In genomic region chr3:51231499-51231898, GRCm38 (mm10) we compare ENCODE assay signal across 1 mouse cellular context.
A peak's percentile ranks its signal among the peaks of the same experiment; 100 is the strongest.
TF ChIP-seq lines count a peak whose summit lies in the region.

No protein-coding gene starts in this region.

TF ChIP-seq in MEL, 35 proteins besides CTCF, POLR2A, EP300 and RAD21 (continued from another document):
- TF ChIP-seq JUND (IDR thresholded peaks at IDR 0.05; ENCODE audit: low read depth, low read length) (no peak), ZNF384 (IDR thresholded peaks at IDR 0.05; ENCODE audit: low read depth, low read length) (no peak), MAFK (IDR thresholded peaks at IDR 0.05; ENCODE audit: borderline replicate concordance, low read depth, low read length) (no peak), CHD1 (IDR thresholded peaks at IDR 0.05; ENCODE audit: low read depth, low read length) (no peak), NRF1 (IDR thresholded peaks at IDR 0.05; ENCODE audit: insufficient read depth, low read depth, low read length, poor library complexity, severe bottlenecking) (no peak), TCF12 (IDR thresholded peaks at IDR 0.05; ENCODE audit: low read depth, low read length) (no peak), TAL1 (IDR thresholded peaks at IDR 0.05; ENCODE audit: low read length) (no peak), KAT2A (conservative IDR thresholded peaks at IDR 0.05; ENCODE audit: low read depth, low read length) (no peak), ETS1 (IDR thresholded peaks at IDR 0.05; ENCODE audit: low read depth, low read length) (peak; percentile 72), ELF1 (IDR thresholded peaks at IDR 0.05; ENCODE audit: low read depth, low read length) (no peak)
TF ChIP-seq in MEL: peak in this region for 3.
